In genomic region chr5:130320485-130320884, GRCm38 (mm10) we compare ENCODE assay signal across 9 mouse cellular contexts. TPM values are rescaled to one million over a fixed set of nuclear protein-coding genes. Genes with fewer than 3 reads are reported as not detected.
A peak's percentile ranks its signal among the peaks of the same experiment; 100 is the strongest.
DNase-seq lines count a peak whose midpoint lies in the region; ATAC-seq lines count a peak whose summit lies in the region.
"Had no signal": no experiment of that assay in that cellular context is flagged by ENCODE, and none has a peak within 500 bp of the region (broad histone marks: within the 10 kb centered on the region; RNA-seq: fewer than 3 reads in every experiment).

No protein-coding gene starts in this region.

- no peak overlapping the region for H3K4me3 ChIP-seq in forebrain, embryonic 14.5 days (ENCODE audit: low read depth, low read length)
- no peak overlapping the region for H3K4me3 ChIP-seq in forebrain, embryonic 11.5 days (ENCODE audit: low read depth, low read length)
- no peak overlapping the region for H3K4me3 ChIP-seq in hindbrain, embryonic 14.5 days (replicated peaks; ENCODE audit: low read length)
- no peak overlapping the region for H3K4me3 ChIP-seq in midbrain, embryonic 16.5 days (ENCODE audit: low read depth, low read length)
- H3K4me3 ChIP-seq: limb, embryonic 15.5 days had no signal

- no peaks in the 10 kb centered on the region for H3K27me3 ChIP-seq in forebrain, embryonic 14.5 days (replicated peaks; ENCODE audit: control insufficient read depth, insufficient read depth, low read length)
- H3K27me3 ChIP-seq in forebrain, embryonic 11.5 days (ENCODE audit: control insufficient read depth, insufficient read depth, low read length) = no peaks in the 10 kb centered on the region
- no peaks in the 10 kb centered on the region for H3K27me3 ChIP-seq in hindbrain, embryonic 14.5 days (ENCODE audit: control insufficient read depth, insufficient read depth, low read length)
- no peaks in the 10 kb centered on the region for H3K27me3 ChIP-seq in midbrain, embryonic 16.5 days (ENCODE audit: control insufficient read depth, insufficient read depth, low read depth, low read length)
- H3K27me3 ChIP-seq: limb, embryonic 15.5 days had no signal

- no peaks in the 10 kb centered on the region for H3K4me1 ChIP-seq in forebrain, embryonic 14.5 days (ENCODE audit: control insufficient read depth, insufficient read depth, low read length)
- H3K4me1 ChIP-seq in forebrain, embryonic 11.5 days (replicated peaks; ENCODE audit: control insufficient read depth, insufficient read depth, low read length) = no peaks in the 10 kb centered on the region
- H3K4me1 ChIP-seq in hindbrain, embryonic 14.5 days (replicated peaks; ENCODE audit: control insufficient read depth, insufficient read depth, low read length) = no peaks in the 10 kb centered on the region
- no peaks in the 10 kb centered on the region; the same call in 1 of the 2 replicates for H3K4me1 ChIP-seq in midbrain, embryonic 16.5 days (ENCODE audit: control insufficient read depth, insufficient read depth, low read length)

- H3K9ac ChIP-seq in forebrain, embryonic 14.5 days (ENCODE audit: low read length) = no peak overlapping the region
- H3K9ac ChIP-seq in forebrain, embryonic 11.5 days (ENCODE audit: low read length) = no peak overlapping the region
- no peak overlapping the region for H3K9ac ChIP-seq in hindbrain, embryonic 14.5 days
- no peak overlapping the region for H3K9ac ChIP-seq in midbrain, embryonic 16.5 days (ENCODE audit: low read depth, low read length)
- H3K9ac ChIP-seq: limb, embryonic 15.5 days had no signal

- H3K9me3 ChIP-seq in forebrain, embryonic 14.5 days (replicated peaks; ENCODE audit: control insufficient read depth, low read length) = peaks cover 2% of the 10 kb centered on the region; the same call in 1 of the 2 replicates
- peaks cover 5% of the 10 kb centered on the region; the same call in 1 of the 2 replicates for H3K9me3 ChIP-seq in forebrain, embryonic 11.5 days (ENCODE audit: control insufficient read depth, low read length)
- peaks cover 6% of the 10 kb centered on the region; the same call in 1 of the 2 replicates for H3K9me3 ChIP-seq in hindbrain, embryonic 14.5 days (ENCODE audit: control insufficient read depth, low read length)
- H3K9me3 ChIP-seq in midbrain, embryonic 16.5 days (replicated peaks; ENCODE audit: control insufficient read depth, low read length, poor library complexity, severe bottlenecking) = no peaks in the 10 kb centered on the region
- H3K9me3 ChIP-seq: limb, embryonic 15.5 days had no signal

- no peak for ATAC-seq in forebrain, embryonic 14.5 days
- ATAC-seq in forebrain, embryonic 11.5 days (replicated peaks; ENCODE audit: low FRiP score) = no peak
- no peak for ATAC-seq in hindbrain, embryonic 14.5 days (ENCODE audit: low FRiP score)
- ATAC-seq in midbrain, embryonic 16.5 days = no peak

- peak; percentile 31 for DNase-seq in forebrain, embryonic 14.5 days (ENCODE audit: low spot score)
- DNase-seq in forebrain, embryonic 11.5 days (ENCODE audit: low spot score) = no peak
- peak; percentile 23 for DNase-seq in right cerebral cortex, postnatal 4 days
- DNase-seq in right cerebral cortex, postnatal 36 days (ENCODE audit: low spot score in 2 of 2) = no peak
- DNase-seq in hindbrain, embryonic 14.5 days (ENCODE audit: low spot score) = peak; percentile 37
- peak; percentile 50 for DNase-seq in lung, postnatal 10 days
- DNase-seq in urinary bladder, adult 18-20 months (ENCODE audit: low spot score in 2 of 2) = no peak

- H3K36me3 ChIP-seq in forebrain, embryonic 14.5 days (ENCODE audit: control insufficient read depth, insufficient read depth, low read length) = peaks cover 8% of the 10 kb centered on the region
- H3K36me3 ChIP-seq in forebrain, embryonic 11.5 days (ENCODE audit: control insufficient read depth, insufficient read depth, low read length) = peaks cover 2% of the 10 kb centered on the region; the same call in 1 of the 2 replicates
- H3K36me3 ChIP-seq in hindbrain, embryonic 14.5 days (replicated peaks; ENCODE audit: control insufficient read depth, insufficient read depth) = peaks cover 7% of the 10 kb centered on the region; the same call in 1 of the 2 replicates
- H3K36me3 ChIP-seq in midbrain, embryonic 16.5 days (ENCODE audit: control insufficient read depth, insufficient read depth, low read length) = peaks cover 5% of the 10 kb centered on the region; the same call in 1 of the 2 replicates

- 72% methylated on average over 3 of the region's 3 CpGs for WGBS in forebrain, embryonic 14.5 days
- WGBS in forebrain, embryonic 11.5 days = 89% methylated on average over 3 of the region's 3 CpGs
- WGBS in hindbrain, embryonic 14.5 days = 84% methylated on average over 3 of the region's 3 CpGs
- 93% methylated on average over 3 of the region's 3 CpGs for WGBS in midbrain, embryonic 16.5 days

- no peak overlapping the region for H3K27ac ChIP-seq in forebrain, embryonic 14.5 days (ENCODE audit: low read depth, low read length)
- no peak overlapping the region for H3K27ac ChIP-seq in forebrain, embryonic 11.5 days (ENCODE audit: low read depth, low read length)
- no peak overlapping the region for H3K27ac ChIP-seq in hindbrain, embryonic 14.5 days
- no peak overlapping the region for H3K27ac ChIP-seq in midbrain, embryonic 16.5 days (ENCODE audit: low read length)
- H3K27ac ChIP-seq: limb, embryonic 15.5 days had no signal

- no peak overlapping the region for H3K4me2 ChIP-seq in forebrain, embryonic 14.5 days (ENCODE audit: low read length)
- no peak overlapping the region for H3K4me2 ChIP-seq in forebrain, embryonic 11.5 days (ENCODE audit: low read depth, low read length, severe bottlenecking)
- H3K4me2 ChIP-seq in hindbrain, embryonic 14.5 days (replicated peaks) = no peak overlapping the region
- H3K4me2 ChIP-seq in midbrain, embryonic 16.5 days (ENCODE audit: low read length) = no peak overlapping the region
- H3K4me2 ChIP-seq: limb, embryonic 15.5 days had no signal

RNA-seq across cellular contexts. Expression of gene Caln1, which starts 48.8 kb away (rescaled TPM):
- polyA plus RNA-seq in forebrain, embryonic 14.5 days (2014; fragmentation: Nextera tagmentation; extraction: Ambion mirVana) = 2.5 and 6.5 TPM in 2 replicates
- polyA plus RNA-seq in forebrain, embryonic 11.5 days (2014; fragmentation: Nextera tagmentation; extraction: Ambion mirVana) = 0.33 and 0.48 TPM in 2 replicates
- polyA plus RNA-seq in hindbrain, embryonic 14.5 days (2014; fragmentation: Nextera tagmentation; extraction: Ambion mirVana) = 19.7 and 24.3 TPM in 2 replicates
- 23.0 and 32.7 TPM in 2 replicates for polyA plus RNA-seq in midbrain, embryonic 16.5 days (2015; fragmentation: Nextera tagmentation; extraction: Ambion mirVana)

Comparison
In these comparisons a context has a peak if more than half of its experiments do, and no peak if none do; other contexts are left out.
1. DNase-seq: peak in forebrain, embryonic 14.5 days (single experiment), right cerebral cortex, postnatal 4 days (single experiment), hindbrain, embryonic 14.5 days (single experiment) and lung, postnatal 10 days (single experiment); none in forebrain, embryonic 11.5 days (single experiment), right cerebral cortex, postnatal 36 days (0 of 2) and urinary bladder, adult 18-20 months (0 of 2).